Mouse (Mus musculus) MEL (cell line): ENCODE measurements around the gene Tnfrsf25. TPM values are rescaled to one million over a fixed set of nuclear protein-coding genes. Genes with fewer than 3 reads are reported as not detected.

Experiments used
- DNase-seq: peaks from one replicate; pipeline ENCODE4 v3.0.0; 2011; ENCODE audit warnings: low read depth, low spot score
- H3K27ac ChIP-seq: 2 replicates; pipeline ENCODE4 v1.5.1; 2012; ENCODE audit warnings: low read depth, mild to moderate bottlenecking, control low read depth, low read length, moderate library complexity; ENCODE audit not compliant: control insufficient read depth
- H3K27me3 ChIP-seq, 2 experiments: fragments of 150-350 bp in 1 of 2; sonication (generic) in 1 of 2; 2 replicates each; pipeline ENCODE4 v1.6.1; 2012; ENCODE audit warnings: low read length in 2 of 2, mild to moderate bottlenecking in 2 of 2, improper control_type of control experiment in 1 of 2, moderate library complexity in 1 of 2; ENCODE audit not compliant: insufficient read depth in 2 of 2, control insufficient read depth in 1 of 2
- H3K36me3 ChIP-seq, 2 experiments: 2 replicates each; pipeline ENCODE4 v1.6.1; 2012 to 2014; ENCODE audit warnings: low read length in 2 of 2, improper control_type of control experiment in 1 of 2, inconsistent platforms in 1 of 2, mild to moderate bottlenecking in 1 of 2; ENCODE audit not compliant: insufficient read depth in 2 of 2, control insufficient read depth in 1 of 2
- H3K4me1 ChIP-seq, 2 experiments: fragments of 150-350 bp in 1 of 2; sonication (generic) in 1 of 2; 2 replicates each; pipeline ENCODE4 v1.6.1; 2012; ENCODE audit warnings: low read length in 2 of 2, improper control_type of control experiment in 1 of 2, mild to moderate bottlenecking in 1 of 2; ENCODE audit not compliant: insufficient read depth in 2 of 2, control insufficient read depth in 1 of 2
- H3K4me3 ChIP-seq, 2 experiments: fragments of 150-350 bp in 1 of 2; sonication (generic) in 1 of 2; 2 replicates each; pipeline ENCODE4 v1.5.1; 2012; ENCODE audit warnings: low read depth in 2 of 2, low read length in 2 of 2, mild to moderate bottlenecking in 2 of 2, moderate library complexity in 2 of 2, control low read depth in 1 of 2, improper control_type of control experiment in 1 of 2; ENCODE audit not compliant: control insufficient read depth in 1 of 2, insufficient read depth in 1 of 2
- H3K79me2 ChIP-seq: 2 replicates; pipeline ENCODE4 v1.6.1; 2012; ENCODE audit warnings: mild to moderate bottlenecking, low read length, moderate library complexity; ENCODE audit not compliant: control insufficient read depth, poor library complexity, insufficient read depth
- H3K9ac ChIP-seq: 2 replicates; pipeline ENCODE4 v1.6.1; 2012; ENCODE audit warnings: low read depth, mild to moderate bottlenecking, control low read depth, low read length, moderate library complexity; ENCODE audit not compliant: control insufficient read depth, poor library complexity, severe bottlenecking
- H3K9me3 ChIP-seq: fragments of 150-350 bp; sonication (generic); replicated peaks from 2 replicates; pipeline ENCODE4 v1.6.1; 2012; ENCODE audit warnings: mild to moderate bottlenecking, low read length, improper control_type of control experiment, moderate library complexity; ENCODE audit not compliant: insufficient read depth
- CHD1 ChIP-seq: IDR thresholded peaks from 2 replicates; pipeline ENCODE4 v1.6.1; 2012; ENCODE audit warnings: low read depth, mild to moderate bottlenecking, inconsistent platforms, low read length, improper control_type of control experiment
- ELF1 ChIP-seq: IDR thresholded peaks from 2 replicates; pipeline ENCODE4 v1.6.1; 2014; ENCODE audit warnings: low read depth, mild to moderate bottlenecking, inconsistent platforms, low read length, improper control_type of control experiment, moderate library complexity
- EP300 ChIP-seq, 2 experiments: IDR thresholded peaks; 2 replicates each; pipeline ENCODE4 v1.6.1; 2011; ENCODE audit warnings: improper control_type of control experiment in 2 of 2, low read length in 2 of 2, low read depth in 1 of 2, mild to moderate bottlenecking in 1 of 2
- ETS1 ChIP-seq: IDR thresholded peaks from 2 replicates; pipeline ENCODE4 v1.6.1; 2012; ENCODE audit warnings: low read depth, mild to moderate bottlenecking, inconsistent platforms, low read length, improper control_type of control experiment, moderate library complexity
- MAFK ChIP-seq: IDR thresholded peaks from 2 replicates; pipeline ENCODE4 v1.6.1; 2011; ENCODE audit warnings: low read depth, mild to moderate bottlenecking, low read length, improper control_type of control experiment, borderline replicate concordance
- MAX ChIP-seq: IDR thresholded peaks from 2 replicates; pipeline ENCODE4 v1.6.1; 2011; ENCODE audit warnings: low read length, improper control_type of control experiment
- MAZ ChIP-seq: IDR thresholded peaks from 2 replicates; pipeline ENCODE4 v1.6.1; 2012; ENCODE audit warnings: low read depth, mild to moderate bottlenecking, inconsistent platforms, low read length, improper control_type of control experiment
- MYB ChIP-seq: IDR thresholded peaks from 2 replicates; pipeline ENCODE4 v1.6.1; 2011; ENCODE audit warnings: mild to moderate bottlenecking, low read depth, low read length, improper control_type of control experiment
- MYC ChIP-seq: IDR thresholded peaks from 2 replicates; pipeline ENCODE4 v1.6.1; 2011; ENCODE audit warnings: low read depth, mild to moderate bottlenecking, low read length, improper control_type of control experiment, moderate library complexity
- NELFE ChIP-seq: IDR thresholded peaks from 2 replicates; pipeline ENCODE4 v1.6.1; 2011; ENCODE audit warnings: low read depth, low read length, improper control_type of control experiment
- POLR2AphosphoS2 ChIP-seq: IDR thresholded peaks from 2 replicates; pipeline ENCODE4 v1.6.1; 2011; ENCODE audit warnings: low read length, improper control_type of control experiment
- POLR2AphosphoS5 ChIP-seq: IDR thresholded peaks from 2 replicates; pipeline ENCODE4 v1.6.1; 2012; ENCODE audit warnings: low read depth, borderline replicate concordance, mild to moderate bottlenecking, inconsistent platforms, low read length, moderate library complexity, mixed read lengths
- RAD21 ChIP-seq: IDR thresholded peaks from 2 replicates; pipeline ENCODE4 v1.6.1; 2011; ENCODE audit warnings: mild to moderate bottlenecking, low read depth, low read length, improper control_type of control experiment
- SIN3A ChIP-seq: IDR thresholded peaks from 2 replicates; pipeline ENCODE4 v1.6.1; 2012; ENCODE audit warnings: low read length, improper control_type of control experiment, inconsistent platforms
- SMC3 ChIP-seq: IDR thresholded peaks from 2 replicates; pipeline ENCODE4 v1.6.1; 2011; ENCODE audit warnings: low read depth, low read length, improper control_type of control experiment
- TCF12 ChIP-seq: IDR thresholded peaks from 2 replicates; pipeline ENCODE4 v1.6.1; 2014; ENCODE audit warnings: low read depth, mild to moderate bottlenecking, inconsistent platforms, low read length, improper control_type of control experiment, moderate library complexity
- USF2 ChIP-seq, 2 experiments: IDR thresholded peaks; 2 replicates each; pipeline ENCODE4 v1.6.1; 2011 to 2012; ENCODE audit warnings: improper control_type of control experiment in 2 of 2, low read length in 2 of 2, borderline replicate concordance in 1 of 2, inconsistent platforms in 1 of 2, low read depth in 1 of 2, mild to moderate bottlenecking in 1 of 2; ENCODE audit not compliant: insufficient read depth in 1 of 2
- polyA plus RNA-seq, 2 experiments: library from polyadenylated mRNA; stranded (reverse) in 1 of 2; unstranded in 1 of 2; fragments of >175 nt in 1 of 2; fragments of >200 nt in 1 of 2; gene quantifications; 2 replicates each; pipeline versions ENCODE4 v1.2.1 to v1.2.4; 2012; ENCODE audit warnings: low replicate concordance in 2 of 2, low read depth in 1 of 2; ENCODE audit not compliant: insufficient read length in 2 of 2, insufficient read depth in 1 of 2, missing spikeins in 1 of 2
- total RNA-seq: library from RNA; depleted of rRNA; stranded (reverse); fragments of 300-350 nt; gene quantifications from 2 replicates; pipeline ENCODE4 v1.2.3, GENCODE M21; 2012

Gene Tnfrsf25
- total and polyA plus RNA-seq, 3 experiments, result 0.97 to 1.1 TPM; not detected in 1

- peaks cover 16 to 31% of the 10 kb centered on the region in 2 experiments for H3K4me1 ChIP-seq
- DNase-seq, result no peak
- no peaks in the 10 kb centered on the region for H3K79me2 ChIP-seq
These were observed 17.6 kb upstream of the Tnfrsf25 start for GRCm38 (mm10) chr4:152097911-152098799.

GRCm38 (mm10) chr4:152100541-152100940 is 15.2 kb upstream of the Tnfrsf25 start:
- no peak for TF ChIP-seq SIN3A
- no peak for TF ChIP-seq ETS1
- no peak for TF ChIP-seq MAZ
- TF ChIP-seq RAD21, result no peak
- TF ChIP-seq MAX, result no peak
- no peak for TF ChIP-seq CHD1
- no peak for TF ChIP-seq MYC
- TF ChIP-seq MAFK, result no peak
- no peak overlapping the region for H3K27ac ChIP-seq
- no peaks in the 10 kb centered on the region for H3K79me2 ChIP-seq
- no peak for DNase-seq
- no peak overlapping the region for H3K4me3 ChIP-seq
- no peaks in the 10 kb centered on the region for H3K27me3 ChIP-seq
- H3K4me1 ChIP-seq, result peaks cover 5 to 16% of the 10 kb centered on the region in 2 experiments
- no peaks in the 10 kb centered on the region for H3K9me3 ChIP-seq
- H3K36me3 ChIP-seq, result peaks cover 1 to 8% of the 10 kb centered on the region in 2 experiments; a peak in 3 of 4 replicates
- H3K9ac ChIP-seq, result no peak overlapping the region

More at GRCm38 (mm10) chr4:152097911-152098799, 17.6 kb upstream of the Tnfrsf25 start:
- H3K36me3 ChIP-seq, result peaks cover under 1 to 19% of the 10 kb centered on the region in 2 experiments; a peak in 3 of 4 replicates
- H3K9ac ChIP-seq, result no peak overlapping the region
- TF ChIP-seq POLR2AphosphoS5 (no peak), CHD1 (no peak), MAZ (no peak), MAFK (no peak), USF2 (IDR thresholded peaks at IDR 0.05; ENCODE audit: borderline replicate concordance in 1 of 2, insufficient read depth in 1 of 2, low read depth in 1 of 2, low read length in 2 of 2) (no peak), POLR2AphosphoS2 (no peak), ELF1 (no peak), NELFE (no peak), EP300 (IDR thresholded peaks at IDR 0.05; ENCODE audit: low read depth in 1 of 2, low read length in 2 of 2) (no peak), SMC3 (no peak), TCF12 (no peak), MYB (no peak)
- H3K9me3 ChIP-seq, result no peaks in the 10 kb centered on the region
- H3K4me3 ChIP-seq, result no peak overlapping the region
- no peak overlapping the region for H3K27ac ChIP-seq
- H3K27me3 ChIP-seq, result no peaks in the 10 kb centered on the region
